Mouse (Mus musculus) retina, adult 2 months (tissue): ENCODE measurements around the gene Kcnb1.
"Not testable (repeated sequence)": the region's sequence is repeated elsewhere in the genome, so short reads cannot be mapped to it uniquely, and the experiment has no call there.

ENCODE experiments used
- DNase-seq: peaks from one replicate; pipeline ENCODE4 v3.0.0-alpha.2; 2012; ENCODE audit warnings: low read depth, low spot score

Kcnb1 gene

DNA sequence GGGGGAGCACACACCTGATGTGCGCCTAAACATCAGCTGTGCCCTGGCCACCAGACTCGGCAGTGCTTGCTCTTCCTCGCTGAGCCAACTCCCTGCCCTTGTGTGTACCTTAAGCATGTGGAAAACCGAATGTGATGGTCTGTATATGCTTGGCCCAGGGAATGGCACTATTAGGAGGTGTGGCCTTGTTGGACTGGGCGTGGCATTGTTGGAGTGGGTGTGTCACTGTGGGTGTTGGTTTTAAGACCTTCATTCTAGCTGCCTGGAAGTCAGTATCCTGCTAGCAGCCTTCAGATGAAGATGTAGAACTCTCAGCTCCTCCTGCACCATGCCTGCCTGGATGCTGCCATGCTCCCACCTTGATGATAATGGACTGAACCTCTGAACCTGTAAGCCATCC is 14.7 kb upstream of the Kcnb1 start:
- DNase-seq = not testable (repeated sequence)

GRCm38 (mm10) chr2:167203505-167204166 is 13.7 kb upstream of the Kcnb1 start:
- DNase-seq = no peak

DNA sequence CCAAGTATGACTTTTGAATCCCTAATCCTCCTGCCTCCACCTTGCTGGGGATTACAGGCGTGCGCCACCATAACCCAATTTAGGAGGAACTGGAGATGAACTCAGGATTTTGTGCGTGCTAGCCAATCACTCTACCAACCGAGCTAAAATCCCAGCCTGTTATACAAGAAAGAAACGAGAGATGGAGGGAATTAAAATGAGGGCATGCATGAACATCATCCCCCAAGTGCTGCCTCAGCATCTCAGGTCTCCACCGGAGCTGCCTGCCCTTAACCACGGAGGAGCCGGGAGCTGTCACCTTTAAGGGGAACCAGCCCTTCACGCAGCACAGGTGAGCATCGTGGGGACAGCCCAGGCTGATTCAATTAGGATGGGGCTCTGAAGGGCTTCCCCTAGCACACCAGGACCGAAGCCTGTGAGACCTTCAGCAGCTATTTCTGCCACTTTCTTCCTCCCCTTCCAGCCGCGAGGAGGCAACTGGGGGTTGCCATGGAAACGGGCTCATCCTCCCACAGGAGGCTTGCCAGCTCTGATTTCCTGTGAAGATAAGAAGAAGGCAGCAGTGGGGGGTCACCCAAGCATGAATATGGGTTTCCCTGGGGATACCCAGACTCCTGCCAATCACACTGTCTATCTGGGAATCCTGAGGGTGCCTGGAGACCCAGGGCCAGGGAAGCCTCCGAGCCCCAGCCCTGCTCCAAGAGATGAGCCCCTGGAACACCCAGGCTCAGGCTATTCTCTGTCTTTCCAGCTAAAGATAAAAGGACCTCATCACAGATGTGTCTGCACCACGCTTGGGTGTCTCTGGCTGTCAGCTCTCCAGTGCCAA is 11.7 kb upstream of the Kcnb1 start:
- DNase-seq = no peak

GRCm38 (mm10) chr2:167198660-167199427 is 8.9 kb upstream of the Kcnb1 start:
- DNase-seq = no peak

DNA sequence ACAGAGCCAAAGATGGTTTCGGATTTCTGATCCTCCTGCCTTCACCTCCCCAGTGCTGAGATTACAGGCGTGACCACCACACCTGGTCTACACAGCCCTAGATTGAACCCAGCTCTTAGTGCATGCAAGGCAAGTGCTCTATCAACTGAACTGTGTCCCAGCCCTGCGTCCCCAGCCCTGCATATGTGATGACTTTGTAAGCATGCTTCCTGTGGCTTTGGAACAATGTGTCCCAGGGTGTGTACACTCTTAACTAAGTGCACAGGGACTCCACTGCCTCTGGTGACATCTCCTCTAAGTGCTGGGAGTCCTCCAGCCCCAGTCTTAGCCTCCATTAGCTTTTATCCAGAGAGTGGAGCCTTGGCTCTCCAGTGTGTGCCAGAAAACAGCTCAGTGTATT is 3.4 kb upstream of the Kcnb1 start:
- DNase-seq = no peak

GRCm38 (mm10) chr2:167189291-167190075 is 472 bp downstream of the Kcnb1 start:
- DNase-seq = peak; percentile 52

GRCm38 (mm10) chr2:167188315-167189207 is 1.4 kb downstream of the Kcnb1 start:
- peak; percentile 89 for DNase-seq

DNA sequence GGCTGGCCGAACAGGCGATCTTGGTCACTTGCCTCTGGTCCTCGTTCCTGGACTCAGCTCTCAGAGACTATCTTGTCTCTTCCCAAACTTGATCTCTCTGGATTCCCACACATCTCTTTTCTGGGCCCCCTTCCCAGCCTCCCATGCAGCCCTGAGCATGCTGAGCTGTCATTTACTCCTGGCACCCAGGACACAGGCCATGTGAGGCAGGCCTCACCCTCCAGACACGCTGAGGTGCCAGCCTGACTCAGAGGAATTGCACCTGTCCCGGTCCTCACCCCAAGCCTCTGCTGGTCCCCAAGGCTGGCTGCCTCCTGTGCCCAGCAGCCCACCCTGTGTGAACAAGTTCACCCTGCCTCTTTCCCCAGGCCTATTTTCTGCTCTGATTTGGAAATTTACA is 2.8 kb downstream of the Kcnb1 start:
- DNase-seq = no peak

DNA sequence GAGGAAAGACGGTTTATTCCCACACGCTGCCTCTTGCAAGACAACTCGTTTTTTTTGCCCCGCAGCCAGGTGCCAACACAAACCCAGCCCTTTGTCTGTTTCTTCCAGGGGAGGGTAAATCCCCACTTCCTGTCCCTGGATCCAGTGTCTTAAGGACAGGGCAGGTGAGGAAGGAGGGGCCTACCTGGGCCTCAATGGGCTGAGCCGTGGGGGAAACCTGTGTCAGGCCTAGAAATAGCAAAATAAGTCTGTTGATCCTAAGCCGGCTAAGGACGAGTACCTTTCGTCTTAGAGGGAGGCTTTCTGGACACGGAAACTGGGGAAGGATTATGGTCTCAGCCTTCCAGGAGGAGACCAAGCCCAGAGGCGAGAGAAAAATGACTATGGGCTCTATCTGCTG is 3.4 kb downstream of the Kcnb1 start:
- DNase-seq = peak; percentile 93

- no peak for DNase-seq
Observed at GRCm38 (mm10) chr2:167186003-167186402, 4.0 kb downstream of the Kcnb1 start.

DNA sequence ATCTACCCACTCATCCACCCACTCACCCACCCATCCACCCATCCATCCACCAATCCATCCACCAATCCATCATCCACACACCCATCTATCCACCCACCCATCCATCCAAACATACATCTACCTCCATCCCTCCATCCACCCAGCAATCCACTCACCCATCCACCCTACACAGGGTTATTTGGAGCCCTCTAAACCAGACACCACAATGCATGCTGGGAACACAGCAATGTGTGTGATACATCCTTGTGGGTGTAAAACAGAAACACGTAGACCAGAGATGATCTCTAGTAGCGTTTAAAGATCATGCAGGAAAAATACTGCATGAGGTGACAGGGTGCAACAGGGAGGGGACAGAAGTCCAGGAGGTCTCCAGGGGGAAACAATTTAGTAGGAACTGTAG is 4.5 kb downstream of the Kcnb1 start:
- DNase-seq = no peak

GRCm38 (mm10) chr2:167181662-167182389 is 8.1 kb downstream of the Kcnb1 start:
- no peak for DNase-seq

DNA sequence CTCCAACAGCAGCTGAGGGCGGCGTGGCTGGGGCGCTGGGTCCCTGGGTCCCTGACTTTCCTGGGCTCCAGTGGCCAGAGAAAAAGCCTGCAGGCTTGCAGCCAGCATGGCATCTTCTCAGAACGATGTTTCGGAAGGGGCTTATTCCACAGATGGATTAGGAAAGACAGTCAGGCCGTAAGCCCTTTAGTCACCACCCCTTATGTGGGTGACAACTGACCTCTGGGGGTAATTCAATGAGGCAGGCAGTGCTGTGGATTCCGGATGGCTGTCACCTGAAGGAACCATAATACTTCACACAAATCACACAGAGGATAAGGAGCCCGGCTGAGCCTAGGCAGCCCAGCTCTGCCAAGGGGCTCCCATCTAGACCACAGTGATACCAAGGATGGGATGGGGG is 8.9 kb downstream of the Kcnb1 start:
- peak; percentile 73 for DNase-seq

DNA sequence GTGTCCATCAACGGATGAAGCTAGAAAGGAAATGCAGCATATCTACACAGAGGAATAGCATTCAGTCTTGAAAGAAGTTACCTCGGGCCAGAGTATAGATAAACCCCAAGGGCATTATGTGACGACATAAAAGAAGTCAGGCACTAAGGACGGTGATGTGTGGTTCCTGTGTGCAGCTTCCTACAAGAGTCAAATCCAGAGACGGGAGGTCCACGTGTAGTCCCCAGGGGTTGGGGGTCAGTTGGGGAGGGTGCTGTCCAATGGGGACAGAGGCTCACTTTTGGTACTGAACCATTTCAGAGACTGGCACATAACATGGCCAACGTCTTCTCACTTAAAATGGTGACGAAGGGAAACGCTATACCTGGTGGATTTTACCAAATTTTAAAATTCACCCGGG is 10.7 kb downstream of the Kcnb1 start:
- DNase-seq = no peak

DNA sequence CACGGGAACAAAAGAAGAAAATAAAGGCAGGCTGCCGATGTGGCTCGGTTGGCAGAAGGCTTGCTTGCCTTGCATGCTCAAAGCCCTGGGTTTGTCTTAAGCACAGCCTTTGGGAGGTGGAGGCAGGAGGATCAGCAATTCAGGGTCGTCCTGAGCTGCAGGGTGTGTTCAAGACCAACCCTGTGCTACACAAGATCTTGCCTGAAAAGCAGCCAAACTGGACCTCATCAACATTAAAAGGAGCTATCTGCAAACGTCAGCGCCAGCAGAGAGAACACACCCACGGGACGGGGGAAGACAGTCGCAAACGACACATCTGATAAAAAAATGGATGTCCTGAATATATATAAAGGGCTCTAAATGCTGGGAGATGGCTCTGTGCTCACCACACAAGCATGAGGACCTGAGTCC is 12.7 kb downstream of the Kcnb1 start:
- DNase-seq = no peak

DNA sequence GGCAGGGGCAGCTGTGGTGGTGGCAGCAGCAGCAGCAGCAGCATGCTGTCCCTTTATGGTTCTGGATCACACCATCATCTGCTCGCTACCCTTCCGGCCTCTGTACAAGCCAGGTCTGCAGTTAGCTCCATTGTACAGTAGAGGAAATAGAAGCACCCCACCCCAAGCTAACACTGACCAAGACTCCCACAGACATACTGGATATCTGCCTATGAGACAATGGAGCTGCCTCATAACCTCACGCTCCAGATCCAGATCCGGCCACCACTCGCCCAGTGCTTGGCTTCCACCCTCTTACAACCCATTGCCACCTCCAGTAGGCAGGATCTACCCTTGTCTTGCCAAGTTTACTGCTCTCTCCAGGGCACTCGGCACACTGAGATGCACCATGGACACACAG is 14.7 kb downstream of the Kcnb1 start:
- no peak for DNase-seq

DNA sequence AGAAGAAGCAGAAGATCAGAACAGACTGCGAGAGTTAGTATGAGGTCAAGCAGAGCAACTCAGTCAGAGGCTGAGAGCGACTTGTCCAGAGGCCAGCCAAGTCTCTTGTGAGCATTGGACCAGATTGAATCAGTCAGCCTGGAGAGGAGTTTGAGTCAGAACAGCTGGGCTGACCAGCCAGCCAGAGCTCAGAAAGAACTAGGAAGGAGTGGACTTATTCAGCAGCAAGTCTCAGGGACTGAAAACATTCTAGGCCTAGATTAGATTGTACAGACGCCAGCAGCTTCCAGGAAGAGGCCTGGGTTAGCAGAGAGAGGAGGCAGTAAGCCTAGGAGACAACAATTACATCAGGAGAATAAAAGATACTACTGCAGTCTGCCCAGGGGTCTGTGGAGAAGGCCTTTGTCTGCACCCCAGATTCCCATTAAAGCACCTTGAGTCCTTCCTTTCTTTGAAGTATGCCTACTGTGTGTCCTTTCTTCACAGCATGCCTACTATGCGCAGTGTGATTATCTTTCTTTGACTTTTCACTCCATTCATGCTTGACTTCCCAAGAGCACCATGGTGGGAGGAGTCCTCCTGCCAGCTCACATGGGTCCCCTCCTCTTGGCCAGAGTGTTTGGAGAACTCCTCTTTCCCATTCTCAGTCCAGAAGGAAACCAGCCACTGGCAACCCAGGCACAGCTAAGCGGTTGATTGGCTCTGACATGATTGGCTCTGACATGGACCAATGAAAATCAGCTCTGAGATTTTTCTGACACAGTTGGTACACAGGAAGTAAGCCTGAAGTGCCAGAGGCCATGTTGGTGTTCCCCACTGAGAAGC is 16.7 kb downstream of the Kcnb1 start:
- no peak for DNase-seq

GRCm38 (mm10) chr2:167167515-167168212 is 22.3 kb downstream of the Kcnb1 start:
- DNase-seq = no peak
